Mouse (Mus musculus): ENCODE measurements at regions not wholly inside any gene's neighbourhood (a gene's known extent, or its start where the extent isn't known, plus 50 kb on each side); places are given as distances from the start of the nearest gene placed in this dataset.

- TF ChIP-seq POLR2A (IDR thresholded peaks at IDR 0.05; ENCODE audit: borderline replicate concordance, control insufficient read depth, low read depth, low read length): no peak
- no peak for TF ChIP-seq CTCF (IDR thresholded peaks at IDR 0.05; ENCODE audit: control insufficient read depth, insufficient read depth, low read length)
These were observed 2301.1 kb upstream of the Gm7489 start for GRCm38 (mm10) chr15:51583636-51584035.

All from bone marrow, adult 2 months (tissue).